Mouse (Mus musculus): ENCODE measurements around the gene Eif4e1b.

DNA sequence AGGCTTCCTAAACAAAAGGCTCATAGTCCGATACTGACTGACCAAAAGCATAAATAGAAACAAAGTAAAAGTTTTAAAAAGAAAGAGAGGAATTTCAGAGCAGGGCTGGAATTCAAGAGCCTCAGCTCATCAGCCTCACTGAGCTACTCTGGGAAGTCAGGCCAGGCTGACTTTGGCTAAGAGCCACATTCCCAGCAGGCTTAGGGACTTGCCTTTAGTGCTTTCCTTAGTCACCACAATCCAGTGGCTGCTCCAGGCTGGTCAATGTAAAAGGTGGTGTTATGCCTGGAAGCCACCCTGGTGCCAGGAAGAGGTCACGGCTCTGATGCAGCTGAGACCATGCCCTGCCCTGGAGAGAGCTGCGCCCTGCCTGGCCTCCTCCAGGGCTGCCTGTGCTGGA, 3.2 kb upstream of the Eif4e1b start:
- TF ChIP-seq POLR2A (IDR thresholded peaks at IDR 0.05; ENCODE audit: insufficient read depth, low read depth, low read length) (no peak), CTCF (IDR thresholded peaks at IDR 0.05) (no peak)
